Mouse (Mus musculus) midbrain, embryonic 10.5 days (tissue): ENCODE measurements at regions not wholly inside any gene's neighbourhood (a gene's known extent, or its start where the extent isn't known, plus 50 kb on each side); places are given as distances from the start of the nearest gene placed in this dataset.

Experiments
- DNase-seq: peaks from one replicate; pipeline ENCODE4 v3.0.0-alpha.2; 2017; ENCODE audit warnings: low spot score
- H3K27ac ChIP-seq: fragments of 300-500 bp; sonication (generic); replicated peaks from 2 replicates; pipeline ENCODE4 v1.5.1; 2016; ENCODE audit warnings: mild to moderate bottlenecking
- H3K27me3 ChIP-seq: fragments of 300-500 bp; sonication (generic); 2 replicates; pipeline ENCODE4 v1.6.1; 2016; ENCODE audit warnings: low read depth, mild to moderate bottlenecking; ENCODE audit not compliant: poor library complexity, severe bottlenecking
- H3K36me3 ChIP-seq: fragments of 300-500 bp; sonication (generic); 2 replicates; pipeline ENCODE4 v1.6.1; 2016; ENCODE audit warnings: mild to moderate bottlenecking, moderate library complexity
- H3K4me1 ChIP-seq: fragments of 300-500 bp; sonication (generic); 2 replicates; pipeline ENCODE4 v1.6.1; 2016
- H3K4me3 ChIP-seq: fragments of 300-500 bp; sonication (generic); 2 replicates; pipeline ENCODE4 v1.5.1; 2016; ENCODE audit warnings: mild to moderate bottlenecking, moderate library complexity
- H3K9me3 ChIP-seq: fragments of 300-500 bp; sonication (generic); replicated peaks from 2 replicates; pipeline ENCODE4 v1.6.1; 2016; ENCODE audit warnings: mild to moderate bottlenecking
- WGBS: fragments of 180-500 bp; shearing (Covaris S2); methylation state at CpG from one replicate; pipeline ENCODE4 v1.1.7; 2016; 5-methylcytosine and 5-hydroxymethylcytosine counted together

DNA sequence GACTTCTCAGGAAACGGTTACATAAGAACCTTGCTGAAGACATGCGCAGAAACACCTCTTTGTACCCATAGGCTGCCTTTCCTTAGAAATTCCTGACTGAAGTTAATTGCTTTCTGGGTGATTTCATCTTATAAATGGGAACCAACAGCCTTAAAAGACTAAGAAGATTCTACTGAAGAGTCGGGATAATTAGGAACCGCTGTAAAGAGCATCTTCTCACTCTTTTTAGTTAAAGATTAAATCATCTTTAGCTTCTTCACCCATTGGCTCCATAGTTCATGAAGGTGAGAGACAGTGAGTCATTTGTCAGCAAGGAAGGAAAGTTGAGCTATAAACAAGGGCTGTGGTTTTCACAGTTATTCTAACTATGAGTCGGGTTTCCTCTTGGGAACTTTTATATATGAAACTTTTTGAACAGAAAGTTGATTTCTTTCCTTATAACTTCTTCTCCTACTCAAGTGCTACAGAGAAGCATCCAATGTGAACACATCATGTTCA is 93.1 kb downstream of the Car2 start:
- Histone ChIP-seq H3K36me3 (no peaks in the 10 kb centered on the region), H3K4me3 (no peak overlapping the region), H3K27me3 (no peaks in the 10 kb centered on the region), H3K4me1 (no peaks in the 10 kb centered on the region), H3K9me3 (no peaks in the 10 kb centered on the region), H3K27ac (no peak overlapping the region)
- WGBS = 57% methylated on average over 5 of the region's 5 CpGs
- DNase-seq = no peak

DNA sequence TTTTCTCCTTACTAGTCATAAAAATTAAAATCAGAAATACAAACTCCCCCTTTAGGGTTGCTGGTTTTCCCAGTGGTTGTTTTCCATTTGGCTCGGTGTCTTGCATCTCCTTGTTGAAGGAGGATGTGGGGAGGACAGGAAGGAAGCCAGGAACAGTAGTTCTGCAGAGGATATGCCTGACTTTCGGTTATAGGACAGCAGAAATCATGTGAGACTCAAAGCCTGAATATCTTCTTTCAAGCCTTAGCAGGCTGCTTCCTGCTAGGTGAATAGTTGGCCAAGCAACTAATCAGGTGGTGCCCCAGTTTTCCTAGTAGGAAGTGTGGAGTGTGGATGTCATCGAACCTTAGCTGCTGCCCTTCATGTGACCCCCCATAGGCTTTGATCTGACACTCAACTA is 103.6 kb downstream of the Car2 start:
- no peak overlapping the region for H3K27ac ChIP-seq
- no peaks in the 10 kb centered on the region for H3K36me3 ChIP-seq
- no peak overlapping the region for H3K4me3 ChIP-seq
- no peak for DNase-seq
- WGBS = 82% methylated on average over 3 of the region's 3 CpGs
- no peaks in the 10 kb centered on the region for H3K27me3 ChIP-seq
- H3K9me3 ChIP-seq = no peaks in the 10 kb centered on the region
- no peaks in the 10 kb centered on the region for H3K4me1 ChIP-seq

DNA sequence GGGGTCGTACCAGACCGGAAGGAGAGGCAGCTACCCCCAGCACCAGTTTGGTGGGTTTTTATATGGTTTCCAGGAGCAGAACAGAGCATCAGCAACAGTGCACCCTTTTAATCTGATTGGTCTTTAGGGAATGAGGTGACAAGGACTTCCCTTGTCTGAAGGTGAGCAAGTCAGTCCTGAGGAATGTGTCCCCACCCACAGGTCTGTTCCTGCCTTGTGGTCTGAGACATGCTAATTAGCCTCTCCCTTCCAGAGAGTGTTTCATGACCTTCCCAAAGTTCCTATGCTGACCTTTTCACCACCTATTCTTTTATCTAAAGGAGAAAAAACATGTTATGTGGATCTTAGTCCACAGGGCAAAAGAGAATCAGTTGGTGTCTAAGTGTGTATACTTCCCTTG is 107.9 kb downstream of the Car2 start:
- WGBS = 85% methylated on average over 2 of the region's 2 CpGs
- no peaks in the 10 kb centered on the region for H3K36me3 ChIP-seq
- H3K27ac ChIP-seq = no peak overlapping the region
- H3K4me1 ChIP-seq = no peaks in the 10 kb centered on the region
- no peak overlapping the region for H3K4me3 ChIP-seq
- no peaks in the 10 kb centered on the region for H3K27me3 ChIP-seq
- no peaks in the 10 kb centered on the region for H3K9me3 ChIP-seq
- DNase-seq = no peak

DNA sequence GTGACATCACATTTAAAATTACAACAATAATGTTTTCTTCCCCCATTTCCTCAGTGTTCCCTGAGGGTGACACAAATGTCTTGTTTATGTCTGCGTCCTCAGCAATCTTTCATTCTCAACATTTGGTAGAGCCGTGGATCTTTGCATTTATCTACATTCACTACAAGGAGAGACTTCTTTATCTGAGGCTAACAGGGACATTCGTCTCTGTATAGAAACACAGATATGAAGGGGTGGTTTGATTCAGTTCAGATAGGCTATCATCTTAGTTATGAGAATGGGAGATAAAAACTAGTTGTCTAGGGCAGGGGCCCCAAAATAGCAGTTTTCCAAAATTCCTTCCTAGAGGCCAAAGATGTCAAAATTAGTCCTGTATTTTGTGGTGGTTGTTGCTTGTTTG is 111.2 kb downstream of the Car2 start:
- no peak for DNase-seq
- Histone ChIP-seq H3K27me3 (no peaks in the 10 kb centered on the region), H3K4me1 (peaks cover 13% of the 10 kb centered on the region), H3K27ac (no peak overlapping the region), H3K36me3 (no peaks in the 10 kb centered on the region), H3K9me3 (no peaks in the 10 kb centered on the region), H3K4me3 (no peak overlapping the region)
- WGBS = 90% methylated on average over 3 of the region's 3 CpGs

GRCm38 (mm10) chr3:14998521-14998920 is 112.4 kb downstream of the Car2 start:
- Histone ChIP-seq H3K27ac (no peak overlapping the region), H3K36me3 (no peaks in the 10 kb centered on the region), H3K4me3 (no peak overlapping the region), H3K9me3 (no peaks in the 10 kb centered on the region), H3K4me1 (peaks cover 13% of the 10 kb centered on the region), H3K27me3 (no peaks in the 10 kb centered on the region)
- no peak for DNase-seq
- WGBS = 69% methylated on average over 2 of the region's 2 CpGs

DNA sequence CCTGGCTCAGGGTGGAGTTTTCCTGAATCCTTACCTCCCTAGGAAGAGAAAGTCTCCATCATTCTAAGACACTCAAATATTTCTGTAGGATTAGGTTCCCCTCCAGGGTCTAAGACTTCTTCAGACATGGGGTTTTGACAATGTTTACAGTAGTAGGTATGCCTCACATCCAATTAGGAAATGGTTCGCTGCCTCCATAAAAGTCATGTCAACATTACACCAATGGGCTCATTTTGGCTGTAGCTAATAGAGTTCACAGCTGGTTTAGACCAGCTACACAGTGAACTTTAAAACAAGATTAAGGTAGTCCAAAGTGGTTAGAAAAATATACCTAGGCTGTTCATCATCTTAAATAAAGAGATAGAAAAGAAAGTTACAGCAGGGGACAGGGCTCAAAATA is 113.3 kb downstream of the Car2 start:
- no peaks in the 10 kb centered on the region for H3K36me3 ChIP-seq
- H3K4me1 ChIP-seq = peaks cover 13% of the 10 kb centered on the region
- no peak overlapping the region for H3K27ac ChIP-seq
- no peaks in the 10 kb centered on the region for H3K27me3 ChIP-seq
- no peak overlapping the region for H3K4me3 ChIP-seq
- DNase-seq = no peak
- no peaks in the 10 kb centered on the region for H3K9me3 ChIP-seq
- WGBS = 77% methylated on average over 1 of the region's 1 CpGs

GRCm38 (mm10) chr3:14999914-15000313 is 113.8 kb downstream of the Car2 start:
- Histone ChIP-seq H3K4me1 (peaks cover 13% of the 10 kb centered on the region), H3K9me3 (no peaks in the 10 kb centered on the region), H3K4me3 (no peak overlapping the region), H3K36me3 (no peaks in the 10 kb centered on the region), H3K27ac (no peak overlapping the region), H3K27me3 (no peaks in the 10 kb centered on the region)
- DNase-seq = no peak

- Histone ChIP-seq H3K36me3 (no peaks in the 10 kb centered on the region), H3K4me1 (peaks cover 13% of the 10 kb centered on the region), H3K4me3 (no peak overlapping the region), H3K27me3 (no peaks in the 10 kb centered on the region), H3K9me3 (no peaks in the 10 kb centered on the region), H3K27ac (no peak overlapping the region)
- WGBS = 5% methylated on average over 3 of the region's 3 CpGs
- no peak for DNase-seq
Measured at GRCm38 (mm10) chr3:15000657-15001056, 114.6 kb downstream of the Car2 start.

- DNase-seq = no peak
- H3K4me3 ChIP-seq = no peak overlapping the region
- no peaks in the 10 kb centered on the region for H3K9me3 ChIP-seq
- no peaks in the 10 kb centered on the region for H3K36me3 ChIP-seq
- WGBS = 85% methylated on average over 3 of the region's 3 CpGs
- no peaks in the 10 kb centered on the region for H3K4me1 ChIP-seq
- H3K27ac ChIP-seq = no peak overlapping the region
- no peaks in the 10 kb centered on the region for H3K27me3 ChIP-seq
Measured at GRCm38 (mm10) chr3:15007821-15008220, 121.7 kb downstream of the Car2 start.

GRCm38 (mm10) chr3:15008501-15008900 is 122.4 kb downstream of the Car2 start:
- Histone ChIP-seq H3K9me3 (no peaks in the 10 kb centered on the region), H3K27me3 (no peaks in the 10 kb centered on the region), H3K4me3 (no peak overlapping the region), H3K27ac (no peak overlapping the region), H3K4me1 (no peaks in the 10 kb centered on the region), H3K36me3 (no peaks in the 10 kb centered on the region)
- no peak for DNase-seq
- WGBS = 80% methylated on average over 1 of the region's 1 CpGs

- DNase-seq = no peak
- Histone ChIP-seq H3K27ac (no peak overlapping the region), H3K9me3 (no peaks in the 10 kb centered on the region), H3K4me3 (no peak overlapping the region), H3K36me3 (no peaks in the 10 kb centered on the region), H3K4me1 (no peaks in the 10 kb centered on the region), H3K27me3 (no peaks in the 10 kb centered on the region)
- 92% methylated on average over 2 of the region's 2 CpGs for WGBS
Measured at GRCm38 (mm10) chr3:15009747-15010146, 123.7 kb downstream of the Car2 start.

- Histone ChIP-seq H3K27me3 (no peaks in the 10 kb centered on the region), H3K4me1 (no peaks in the 10 kb centered on the region), H3K27ac (no peak overlapping the region), H3K9me3 (no peaks in the 10 kb centered on the region), H3K36me3 (no peaks in the 10 kb centered on the region), H3K4me3 (no peak overlapping the region)
- WGBS = 81% methylated on average over 1 of the region's 1 CpGs
- DNase-seq = no peak
Measured at GRCm38 (mm10) chr3:15016621-15017020, 130.5 kb downstream of the Car2 start.

DNA sequence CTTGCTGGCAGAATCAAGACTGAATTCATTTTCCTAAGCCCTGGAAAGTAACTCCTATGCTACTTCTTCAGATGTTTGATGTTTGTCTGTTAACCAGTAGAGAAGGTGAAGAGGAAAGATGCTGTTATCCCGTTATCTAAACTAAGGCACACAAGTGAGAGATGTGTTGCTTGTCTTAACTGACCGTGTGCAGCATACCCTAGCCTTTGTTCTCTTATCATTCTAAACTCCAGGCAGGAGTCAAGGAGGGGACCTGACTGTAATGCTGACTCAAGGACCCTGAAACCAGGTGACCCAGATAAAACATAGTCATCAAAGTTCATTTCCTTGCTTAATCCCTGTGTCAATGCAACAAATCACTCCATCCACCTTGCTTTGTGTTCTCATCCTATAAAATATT is 136.7 kb downstream of the Car2 start:
- WGBS = 80% methylated on average over 2 of the region's 2 CpGs
- no peaks in the 10 kb centered on the region for H3K4me1 ChIP-seq

GRCm38 (mm10) chr3:15040866-15041528 is 154.9 kb downstream of the Car2 start:
- H3K36me3 ChIP-seq = no peaks in the 10 kb centered on the region
- no peak for DNase-seq
- H3K9me3 ChIP-seq = no peaks in the 10 kb centered on the region
- WGBS = 82% methylated on average over 7 of the region's 7 CpGs
- no peaks in the 10 kb centered on the region for H3K27me3 ChIP-seq
- H3K4me3 ChIP-seq = no peak overlapping the region
- H3K27ac ChIP-seq = no peak overlapping the region
- no peaks in the 10 kb centered on the region for H3K4me1 ChIP-seq

More for the DNA sequence above, 136.7 kb downstream of the Car2 start:
- Histone ChIP-seq H3K27ac (no peak overlapping the region), H3K36me3 (no peaks in the 10 kb centered on the region), H3K27me3 (no peaks in the 10 kb centered on the region), H3K4me3 (no peak overlapping the region), H3K9me3 (no peaks in the 10 kb centered on the region)
- DNase-seq = no peak
